Mouse (Mus musculus) hindbrain, embryonic 11.5 days (tissue): ENCODE measurements around the gene Gm9857. TPM values are rescaled to one million over a fixed set of nuclear protein-coding genes. Genes with fewer than 3 reads are reported as not detected.

Experiments
- ATAC-seq: fragments of 200-750 bp; cut with Nextera tagmentation; 2 replicates; pipeline ENCODE4 v1.8.0; 2017; ENCODE audit warnings: mild to moderate bottlenecking, moderate TSS enrichment, moderate library complexity; ENCODE audit not compliant: low FRiP score
- DNase-seq: peaks from one replicate; pipeline ENCODE4 v3.0.0-alpha.2; 2015; ENCODE audit warnings: low spot score
- H3K27ac ChIP-seq: fragments of 300-500 bp; sonication (generic); 2 replicates; pipeline ENCODE4 v1.5.1; 2014; ENCODE audit warnings: mild to moderate bottlenecking, low read depth, low read length
- H3K27me3 ChIP-seq: fragments of 300-500 bp; sonication (generic); 2 replicates; pipeline ENCODE4 v1.6.1; 2014; ENCODE audit warnings: mild to moderate bottlenecking, low read length, moderate library complexity, mixed read lengths; ENCODE audit not compliant: control insufficient read depth, insufficient read depth
- H3K36me3 ChIP-seq: fragments of 300-500 bp; sonication (generic); 2 replicates; pipeline ENCODE4 v1.6.1; 2014; ENCODE audit warnings: mild to moderate bottlenecking, low read length, moderate library complexity, mixed read lengths; ENCODE audit not compliant: control insufficient read depth, insufficient read depth
- H3K4me1 ChIP-seq: fragments of 300-500 bp; sonication (generic); replicated peaks from 2 replicates; pipeline ENCODE4 v1.6.1; 2014; ENCODE audit warnings: low read length, mixed read lengths; ENCODE audit not compliant: control insufficient read depth, insufficient read depth
- H3K4me2 ChIP-seq: fragments of 300-500 bp; sonication (generic); replicated peaks from 2 replicates; pipeline ENCODE4 v1.6.1; 2014; ENCODE audit warnings: mild to moderate bottlenecking, low read depth, low read length
- H3K4me3 ChIP-seq: fragments of 300-500 bp; sonication (generic); 2 replicates; pipeline ENCODE4 v1.5.1; 2014; ENCODE audit warnings: low read depth, low read length
- H3K9ac ChIP-seq: fragments of 300-500 bp; sonication (generic); 2 replicates; pipeline ENCODE4 v1.6.1; 2014; ENCODE audit warnings: low read depth, low read length
- H3K9me3 ChIP-seq: fragments of 300-500 bp; sonication (generic); 2 replicates; pipeline ENCODE4 v1.6.1; 2016; ENCODE audit warnings: low read length; ENCODE audit not compliant: control insufficient read depth
- WGBS: fragments of 180-500 bp; shearing (Covaris S2); extraction: QIAGEN DNeasy Blood & Tissue Kit; methylation state at CpG from one replicate; pipeline ENCODE4 v1.1.7; 2014; 5-methylcytosine and 5-hydroxymethylcytosine counted together
- polyA plus RNA-seq: library from polyadenylated mRNA; unstranded; fragments of >200 nt; fragmentation: Nextera tagmentation; extraction: Ambion mirVana; gene quantifications from 2 replicates; pipeline ENCODE4 v1.2.1, GENCODE M21; 2014

The Gm9857 gene
- polyA plus RNA-seq, 1 experiment from 2014 or later: 0.52 TPM

GRCm38 (mm10) chr3:108900147-108900546 is 40.1 kb downstream of the Gm9857 start:
- Histone ChIP-seq H3K4me1 (no peaks in the 10 kb centered on the region), H3K4me2 (no peak overlapping the region), H3K27me3 (no peaks in the 10 kb centered on the region), H3K9ac (no peak overlapping the region), H3K27ac (no peak overlapping the region), H3K9me3 (no peaks in the 10 kb centered on the region), H3K36me3 (peaks cover 10% of the 10 kb centered on the region; the same call in 1 of the 2 replicates), H3K4me3 (no peak overlapping the region)
- no peak for DNase-seq
- 84% methylated on average over 3 of the region's 3 CpGs for WGBS
- no peak for ATAC-seq

GRCm38 (mm10) chr3:108898640-108899039 is 41.6 kb downstream of the Gm9857 start:
- no peak overlapping the region for H3K4me2 ChIP-seq
- no peaks in the 10 kb centered on the region for H3K27me3 ChIP-seq
- H3K36me3 ChIP-seq: no peaks in the 10 kb centered on the region; the same call in 1 of the 2 replicates
- no peak overlapping the region for H3K4me3 ChIP-seq
- WGBS: 94% methylated on average over 4 of the region's 4 CpGs
- ATAC-seq (no peak), DNase-seq (no peak)
- H3K27ac ChIP-seq: no peak overlapping the region
- H3K9me3 ChIP-seq: no peaks in the 10 kb centered on the region
- H3K4me1 ChIP-seq: no peaks in the 10 kb centered on the region
- no peak overlapping the region for H3K9ac ChIP-seq

- Histone ChIP-seq H3K4me3 (no peak overlapping the region), H3K27me3 (no peaks in the 10 kb centered on the region), H3K9me3 (no peaks in the 10 kb centered on the region), H3K4me1 (no peaks in the 10 kb centered on the region), H3K27ac (no peak overlapping the region), H3K36me3 (no peaks in the 10 kb centered on the region), H3K4me2 (no peak overlapping the region), H3K9ac (no peak overlapping the region)
- DNase-seq (no peak), ATAC-seq (no peak)
- 82% methylated on average over 4 of the region's 4 CpGs for WGBS
Observed at GRCm38 (mm10) chr3:108892914-108893313, 47.3 kb downstream of the Gm9857 start.

GRCm38 (mm10) chr3:108892080-108892479 is 48.2 kb downstream of the Gm9857 start:
- H3K9me3 ChIP-seq: no peaks in the 10 kb centered on the region
- no peaks in the 10 kb centered on the region for H3K4me1 ChIP-seq
- WGBS: 92% methylated on average over 1 of the region's 1 CpGs
- H3K9ac ChIP-seq: no peak overlapping the region
- no peaks in the 10 kb centered on the region for H3K36me3 ChIP-seq
- no peak overlapping the region for H3K27ac ChIP-seq
- ATAC-seq (no peak), DNase-seq (no peak)
- no peaks in the 10 kb centered on the region for H3K27me3 ChIP-seq
- no peak overlapping the region for H3K4me3 ChIP-seq
- no peak overlapping the region for H3K4me2 ChIP-seq

Other genes starting within 250 kb of the Gm9857 start
- 95.3 and 104 TPM in 2 replicates for gene Gpsm2, start 218.1 kb downstream of the Gm9857 start, polyA plus RNA-seq
- 0.11 TPM in 1 of 2 replicates, not detected in the other for gene Aknad1, start 200.8 kb downstream of the Gm9857 start, polyA plus RNA-seq
- 23.2 and 28.1 TPM in 2 replicates for gene Stxbp3, start 99.9 kb downstream of the Gm9857 start, polyA plus RNA-seq
- gene Fndc7, start 50.4 kb downstream of the Gm9857 start, polyA plus RNA-seq: 0.28 TPM in 1 of 2 replicates, not detected in the other
- gene Prpf38b, start 28.7 kb downstream of the Gm9857 start, polyA plus RNA-seq: 84.4 and 85.3 TPM in 2 replicates
- gene Henmt1, start 572 bp downstream of the Gm9857 start, polyA plus RNA-seq: 0.52 and 0.84 TPM in 2 replicates
- gene Fam102b, start 87.2 kb upstream of the Gm9857 start, polyA plus RNA-seq: 12.5 and 14.9 TPM in 2 replicates
- not detected in 2 replicates for gene Slc25a54, start 140.0 kb upstream of the Gm9857 start, polyA plus RNA-seq
- gene Slc25a24, start 182.7 kb upstream of the Gm9857 start, polyA plus RNA-seq: 33.3 and 34.6 TPM in 2 replicates